Mouse (Mus musculus) intestine, embryonic 16.5 days (tissue): Measurements from ENCODE around the gene Gm28305. TPM values are rescaled to one million over a fixed set of nuclear protein-coding genes. Genes with fewer than 3 reads are reported as not detected.

ENCODE experiments used
- ATAC-seq: fragments of 200-750 bp; cut with Nextera tagmentation; 2 replicates; pipeline ENCODE4 v1.8.0; 2017; ENCODE audit warnings: moderate TSS enrichment, moderate library complexity
- H3K27ac ChIP-seq: fragments of 300-500 bp; sonication (generic); 2 replicates; pipeline ENCODE4 v1.5.1; 2014; ENCODE audit warnings: mild to moderate bottlenecking, low read length
- H3K27me3 ChIP-seq: fragments of 300-500 bp; sonication (generic); replicated peaks from 2 replicates; pipeline ENCODE4 v1.6.1; 2014; ENCODE audit warnings: low read length, control low read depth, mixed read lengths; ENCODE audit not compliant: control insufficient read depth, insufficient read depth
- H3K36me3 ChIP-seq: fragments of 300-500 bp; sonication (generic); 2 replicates; pipeline ENCODE4 v1.6.1; 2014; ENCODE audit warnings: low read length, control low read depth; ENCODE audit not compliant: control insufficient read depth, insufficient read depth
- H3K4me1 ChIP-seq: fragments of 300-500 bp; sonication (generic); 2 replicates; pipeline ENCODE4 v1.6.1; 2014; ENCODE audit warnings: low read length, control low read depth, mixed read lengths; ENCODE audit not compliant: control insufficient read depth, insufficient read depth
- H3K4me2 ChIP-seq: fragments of 300-500 bp; sonication (generic); 2 replicates; pipeline ENCODE4 v1.6.1; 2014; ENCODE audit warnings: low read depth, low read length, control low read depth
- H3K4me3 ChIP-seq: fragments of 300-500 bp; sonication (generic); 2 replicates; pipeline ENCODE4 v1.5.1; 2014; ENCODE audit warnings: mild to moderate bottlenecking, low read length
- H3K9ac ChIP-seq: fragments of 300-500 bp; sonication (generic); 2 replicates; pipeline ENCODE4 v1.6.1; 2014; ENCODE audit warnings: low read depth, low read length
- H3K9me3 ChIP-seq: fragments of 300-500 bp; sonication (generic); 2 replicates; pipeline ENCODE4 v1.6.1; 2016; ENCODE audit warnings: low read length, control low read depth; ENCODE audit not compliant: control insufficient read depth
- WGBS: fragments of 180-500 bp; shearing (Covaris S2); extraction: QIAGEN DNeasy Blood & Tissue Kit; methylation state at CpG from one replicate; pipeline ENCODE4 v1.1.7; 2014; 5-methylcytosine and 5-hydroxymethylcytosine counted together
- polyA plus RNA-seq: library from polyadenylated mRNA; unstranded; fragments of >200 nt; fragmentation: Nextera tagmentation; extraction: Ambion mirVana; gene quantifications from 2 replicates; pipeline ENCODE4 v1.2.1, GENCODE M21; 2015

Gene Gm28305
- polyA plus RNA-seq, 1 experiment from 2014 or later = not detected

DNA sequence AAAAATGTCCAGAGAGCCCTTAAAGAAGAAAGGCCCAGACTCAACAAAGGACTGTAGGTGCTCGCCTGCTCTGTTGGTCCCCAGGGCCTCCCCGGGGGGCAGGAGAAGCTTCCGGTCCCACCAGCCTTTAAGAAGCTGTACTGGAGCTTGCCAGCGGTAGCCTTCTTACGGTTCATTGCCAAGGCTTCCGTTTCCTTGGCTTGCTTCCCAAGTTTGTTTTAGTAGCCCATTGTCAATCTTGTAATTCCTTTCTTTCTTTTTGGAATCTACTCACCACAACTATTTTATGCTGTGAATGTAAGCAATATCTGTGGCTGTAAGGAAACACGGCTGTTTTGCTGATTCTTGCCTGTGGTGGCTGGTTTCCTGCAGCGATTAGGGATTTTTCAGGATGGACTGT, 48.1 kb downstream of the Gm28305 start:
- no peak overlapping the region for H3K4me2 ChIP-seq
- H3K4me3 ChIP-seq = no peak overlapping the region
- H3K36me3 ChIP-seq = no peaks in the 10 kb centered on the region
- H3K9ac ChIP-seq = no peak overlapping the region
- 69% methylated on average over 8 of the region's 8 CpGs for WGBS
- no peak overlapping the region for H3K27ac ChIP-seq
- no peak for ATAC-seq
- no peaks in the 10 kb centered on the region for H3K9me3 ChIP-seq
- no peaks in the 10 kb centered on the region for H3K27me3 ChIP-seq
- no peaks in the 10 kb centered on the region for H3K4me1 ChIP-seq

DNA sequence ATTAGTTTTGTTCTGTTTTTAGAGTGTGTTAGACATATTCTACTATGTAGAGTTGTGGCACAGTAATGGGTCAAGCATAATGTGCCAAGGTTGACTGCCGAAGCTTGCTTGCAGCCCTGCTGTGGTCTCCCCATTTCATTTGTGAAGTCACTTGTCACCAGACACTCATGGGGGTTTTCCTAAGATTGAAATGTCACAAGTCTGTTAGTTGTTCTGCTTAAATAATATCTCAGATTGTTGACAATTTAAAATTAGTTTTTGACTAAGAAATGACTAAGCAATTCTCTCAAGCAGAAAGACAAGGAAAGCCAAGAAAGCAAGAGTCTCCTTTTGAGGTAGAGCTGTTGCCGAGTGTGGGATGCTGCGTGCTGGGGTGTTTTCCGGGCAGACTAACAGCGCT, 52.5 kb downstream of the Gm28305 start:
- no peak overlapping the region for H3K9ac ChIP-seq
- ATAC-seq = no peak
- H3K4me2 ChIP-seq = no peak overlapping the region
- H3K9me3 ChIP-seq = no peaks in the 10 kb centered on the region
- H3K36me3 ChIP-seq = no peaks in the 10 kb centered on the region
- no peak overlapping the region for H3K4me3 ChIP-seq
- 93% methylated on average over 5 of the region's 5 CpGs for WGBS
- no peak overlapping the region for H3K27ac ChIP-seq
- H3K27me3 ChIP-seq = no peaks in the 10 kb centered on the region
- H3K4me1 ChIP-seq = no peaks in the 10 kb centered on the region

DNA sequence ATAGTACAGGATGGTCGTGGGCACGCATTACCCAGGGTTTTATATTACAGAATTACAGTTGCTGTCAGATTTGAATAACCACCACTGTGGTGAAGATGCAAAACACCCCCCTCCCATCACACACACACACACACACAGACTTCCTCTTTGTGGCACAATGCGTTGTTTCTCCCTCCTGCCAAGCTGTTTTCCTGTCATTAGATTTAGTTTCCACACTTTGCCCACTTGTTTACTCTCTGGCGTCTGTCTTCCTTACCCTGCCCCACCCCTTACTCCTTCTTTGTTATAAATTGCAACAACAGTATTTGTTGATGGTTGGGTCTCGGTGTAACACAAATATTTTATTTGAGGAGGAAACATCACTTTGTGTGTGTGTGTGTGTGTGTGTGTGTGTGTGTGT, 57.8 kb downstream of the Gm28305 start:
- no peaks in the 10 kb centered on the region for H3K9me3 ChIP-seq
- H3K4me2 ChIP-seq = no peak overlapping the region
- no peak overlapping the region for H3K27ac ChIP-seq
- 44% methylated on average over 5 of the region's 5 CpGs for WGBS
- H3K9ac ChIP-seq = no peak overlapping the region
- H3K4me1 ChIP-seq = no peaks in the 10 kb centered on the region
- no peaks in the 10 kb centered on the region for H3K27me3 ChIP-seq
- ATAC-seq = no peak
- no peaks in the 10 kb centered on the region for H3K36me3 ChIP-seq
- H3K4me3 ChIP-seq = no peak overlapping the region

DNA sequence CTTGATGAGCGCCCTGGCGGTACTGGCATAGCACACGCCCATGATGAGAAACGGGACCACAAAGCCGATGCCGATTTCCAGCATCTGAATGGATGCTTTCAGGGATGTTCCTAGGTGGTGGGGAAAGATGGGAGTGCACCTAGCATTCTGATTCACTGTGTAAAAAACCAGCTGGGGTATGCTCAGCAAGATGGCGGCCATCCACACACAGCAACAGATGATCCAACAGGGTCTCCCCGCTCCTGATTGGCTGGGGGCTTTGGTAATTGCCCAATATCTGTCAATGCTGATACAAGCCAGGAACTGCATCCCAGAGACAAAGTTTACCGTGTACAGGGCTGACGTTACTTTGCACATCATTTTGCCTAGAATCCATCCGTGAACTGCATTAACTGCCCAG, 58.6 kb downstream of the Gm28305 start:
- H3K27ac ChIP-seq = no peak overlapping the region
- H3K27me3 ChIP-seq = no peaks in the 10 kb centered on the region
- no peak overlapping the region for H3K4me2 ChIP-seq
- WGBS = 86% methylated on average over 11 of the region's 11 CpGs
- no peak overlapping the region for H3K9ac ChIP-seq
- H3K36me3 ChIP-seq = no peaks in the 10 kb centered on the region
- no peaks in the 10 kb centered on the region for H3K4me1 ChIP-seq
- H3K4me3 ChIP-seq = no peak overlapping the region
- ATAC-seq = no peak
- H3K9me3 ChIP-seq = no peaks in the 10 kb centered on the region

DNA sequence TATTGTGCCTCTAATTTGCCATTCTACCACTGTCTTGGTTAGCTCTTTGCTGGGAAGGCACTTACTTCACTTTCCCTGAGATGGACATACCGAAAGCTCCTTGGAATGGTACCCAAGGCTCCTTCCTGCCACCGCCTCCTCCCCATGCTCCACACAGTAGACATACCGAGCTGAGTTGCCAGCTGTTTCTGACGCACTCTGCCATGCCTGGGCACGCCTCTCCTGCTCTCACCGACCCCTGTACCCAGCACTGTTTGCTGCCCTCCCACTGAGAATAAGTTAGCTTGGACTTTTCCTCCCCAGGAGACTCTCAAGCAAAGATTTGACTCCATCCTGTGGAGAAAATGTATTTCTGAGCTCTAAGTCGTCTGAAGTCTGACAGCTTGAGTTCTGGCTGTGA, 60.4 kb downstream of the Gm28305 start:
- Histone ChIP-seq H3K27ac (no peak overlapping the region), H3K27me3 (no peaks in the 10 kb centered on the region), H3K9ac (no peak overlapping the region), H3K4me3 (no peak overlapping the region), H3K36me3 (no peaks in the 10 kb centered on the region), H3K4me1 (no peaks in the 10 kb centered on the region), H3K9me3 (no peaks in the 10 kb centered on the region), H3K4me2 (no peak overlapping the region)
- 64% methylated on average over 7 of the region's 7 CpGs for WGBS
- ATAC-seq = no peak

DNA sequence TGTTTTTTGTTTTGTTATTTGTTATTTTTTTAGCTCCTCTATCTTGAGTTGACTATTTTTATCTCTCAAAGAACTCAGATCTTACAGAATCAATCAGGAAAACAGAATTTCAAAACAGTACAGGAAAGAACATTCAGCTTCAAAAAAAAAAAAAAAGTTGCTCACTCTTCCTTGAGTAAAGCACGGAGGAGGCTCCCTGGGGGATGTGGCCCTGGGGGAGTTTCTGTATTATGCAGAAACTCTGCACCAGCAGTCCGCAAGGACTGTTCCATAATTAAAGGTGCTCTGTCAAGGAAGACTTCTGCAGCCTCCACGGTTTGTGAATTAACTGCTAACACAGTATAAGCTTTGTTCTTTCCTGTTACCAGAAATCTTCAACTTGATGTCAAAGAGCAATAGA, 61.0 kb downstream of the Gm28305 start:
- 47% methylated on average over 3 of the region's 3 CpGs for WGBS
- no peak overlapping the region for H3K9ac ChIP-seq
- no peak overlapping the region for H3K4me2 ChIP-seq
- no peaks in the 10 kb centered on the region for H3K9me3 ChIP-seq
- no peak for ATAC-seq
- no peak overlapping the region for H3K27ac ChIP-seq
- no peaks in the 10 kb centered on the region for H3K4me1 ChIP-seq
- H3K36me3 ChIP-seq = no peaks in the 10 kb centered on the region
- H3K4me3 ChIP-seq = no peak overlapping the region
- no peaks in the 10 kb centered on the region for H3K27me3 ChIP-seq

DNA sequence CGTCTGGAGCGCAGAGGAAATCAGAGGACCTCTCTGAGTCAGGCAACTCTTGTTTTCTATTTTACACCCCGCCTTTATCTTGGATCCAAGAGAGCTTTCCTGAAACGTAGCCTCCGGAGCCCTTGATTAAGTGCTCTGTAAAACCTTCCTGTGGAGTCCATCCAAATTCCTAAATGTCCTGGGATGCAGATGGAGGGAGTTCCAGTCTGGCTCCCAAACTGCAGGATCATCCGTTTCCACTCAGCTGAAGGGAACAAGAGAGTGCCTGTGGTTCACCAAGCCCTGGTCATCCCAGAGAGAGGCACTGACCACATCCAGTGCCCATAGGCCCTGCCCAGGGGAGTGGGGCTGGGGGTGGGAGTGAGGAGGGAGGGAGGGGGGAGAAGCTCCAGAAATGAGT, 61.8 kb downstream of the Gm28305 start:
- Histone ChIP-seq H3K9me3 (no peaks in the 10 kb centered on the region), H3K36me3 (no peaks in the 10 kb centered on the region), H3K4me2 (no peak overlapping the region), H3K9ac (no peak overlapping the region), H3K27me3 (no peaks in the 10 kb centered on the region), H3K4me1 (no peaks in the 10 kb centered on the region), H3K27ac (no peak overlapping the region), H3K4me3 (no peak overlapping the region)
- WGBS = 45% methylated on average over 6 of the region's 6 CpGs
- peak; percentile 28; the same call in 1 of the 2 replicates for ATAC-seq

DNA sequence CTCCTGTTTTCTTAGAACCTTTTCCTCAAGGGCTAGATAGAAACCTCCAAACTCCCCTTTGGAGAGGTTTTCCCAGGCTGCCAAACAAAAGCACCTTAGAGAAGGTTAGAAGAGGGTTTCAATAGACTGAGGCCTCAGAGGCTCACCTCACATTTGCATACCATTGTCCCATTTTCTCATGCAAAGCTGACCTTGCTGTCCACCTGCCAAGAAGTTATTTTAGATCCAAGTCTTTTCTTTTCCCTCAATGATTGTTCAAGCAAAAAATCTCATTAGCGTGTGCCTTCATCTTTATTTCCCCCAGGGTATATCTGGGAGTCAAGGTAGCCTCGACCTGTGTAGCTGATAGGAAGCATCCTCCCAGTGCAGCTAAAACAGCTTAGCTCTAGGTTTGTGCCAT, 62.4 kb downstream of the Gm28305 start:
- no peak overlapping the region for H3K4me3 ChIP-seq
- no peaks in the 10 kb centered on the region for H3K4me1 ChIP-seq
- no peaks in the 10 kb centered on the region for H3K9me3 ChIP-seq
- ATAC-seq = no peak
- 50% methylated on average over 2 of the region's 2 CpGs for WGBS
- H3K9ac ChIP-seq = no peak overlapping the region
- H3K27ac ChIP-seq = no peak overlapping the region
- H3K27me3 ChIP-seq = no peaks in the 10 kb centered on the region
- H3K4me2 ChIP-seq = no peak overlapping the region
- no peaks in the 10 kb centered on the region for H3K36me3 ChIP-seq

DNA sequence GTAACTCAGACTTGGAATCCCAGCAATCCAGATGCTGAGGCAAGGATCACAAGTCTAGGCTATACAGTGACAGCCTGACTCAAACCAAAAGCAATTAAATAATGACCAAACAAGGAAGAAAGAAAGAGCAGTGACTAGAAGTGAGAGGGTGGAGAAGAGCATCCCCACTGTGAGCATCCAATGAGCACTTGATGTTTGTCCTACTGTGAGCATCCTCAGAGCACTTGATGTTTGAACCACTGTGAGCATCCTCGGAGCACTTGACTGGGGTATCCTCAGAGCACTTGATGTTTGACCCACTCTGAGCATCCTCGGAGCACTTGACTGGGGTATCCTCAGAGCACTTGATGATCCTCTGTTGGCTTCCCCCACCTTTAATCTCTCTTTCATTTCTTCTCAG, 64.5 kb downstream of the Gm28305 start:
- WGBS = 87% methylated on average over 2 of the region's 2 CpGs

DNA sequence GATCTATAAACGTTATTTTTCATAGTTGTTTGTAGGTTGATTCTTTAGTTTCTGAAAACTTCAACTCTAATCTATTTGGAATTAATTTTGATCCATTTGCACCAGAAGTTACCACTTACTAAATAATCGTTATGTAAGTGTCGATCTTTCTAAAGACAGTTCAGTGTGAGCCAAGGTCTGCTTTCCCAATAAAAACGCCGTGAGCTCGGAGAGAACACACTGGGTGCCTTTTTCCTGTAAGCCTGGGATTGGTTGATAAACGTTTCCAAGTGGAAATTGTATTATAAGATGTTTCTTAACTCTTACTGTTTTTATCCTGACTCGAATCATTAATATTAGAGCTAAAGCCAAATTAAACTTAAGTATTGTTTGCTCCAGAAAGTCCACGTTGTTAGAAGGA, 66.5 kb downstream of the Gm28305 start:
- no peak overlapping the region for H3K4me2 ChIP-seq
- WGBS = 76% methylated on average over 9 of the region's 9 CpGs
- H3K27ac ChIP-seq = no peak overlapping the region
- no peak overlapping the region for H3K9ac ChIP-seq
- H3K4me1 ChIP-seq = no peaks in the 10 kb centered on the region
- H3K9me3 ChIP-seq = no peaks in the 10 kb centered on the region
- no peaks in the 10 kb centered on the region for H3K36me3 ChIP-seq
- no peak overlapping the region for H3K4me3 ChIP-seq
- no peaks in the 10 kb centered on the region for H3K27me3 ChIP-seq
- ATAC-seq = no peak

More for the DNA sequence above, 64.5 kb downstream of the Gm28305 start:
- H3K4me2 ChIP-seq = no peak overlapping the region
- no peaks in the 10 kb centered on the region for H3K4me1 ChIP-seq
- ATAC-seq = no peak
- no peaks in the 10 kb centered on the region for H3K27me3 ChIP-seq
- H3K27ac ChIP-seq = no peak overlapping the region
- no peaks in the 10 kb centered on the region for H3K36me3 ChIP-seq
- H3K9ac ChIP-seq = no peak overlapping the region
- no peak overlapping the region for H3K4me3 ChIP-seq
- H3K9me3 ChIP-seq = no peaks in the 10 kb centered on the region
